Mouse (Mus musculus) brain, embryonic 14.5 days (tissue): Measurements from ENCODE around the gene Crabp2.

ENCODE experiments used
- CTCF ChIP-seq: fragments of 200-500 bp; IDR thresholded peaks from 2 replicates; pipeline ENCODE4 v1.5.1; 2012; ENCODE audit warnings: inconsistent platforms, mild to moderate bottlenecking, moderate library complexity, borderline replicate concordance; ENCODE audit not compliant: insufficient read depth, insufficient read length; ENCODE audit errors: extremely low read depth
- POLR2A ChIP-seq: fragments of 200-500 bp; IDR thresholded peaks from 2 replicates; pipeline ENCODE4 v1.6.1; 2012; ENCODE audit warnings: mild to moderate bottlenecking, inconsistent platforms, borderline replicate concordance; ENCODE audit not compliant: poor library complexity, insufficient read depth, insufficient read length, severe bottlenecking; ENCODE audit errors: extremely low read depth

DNA sequence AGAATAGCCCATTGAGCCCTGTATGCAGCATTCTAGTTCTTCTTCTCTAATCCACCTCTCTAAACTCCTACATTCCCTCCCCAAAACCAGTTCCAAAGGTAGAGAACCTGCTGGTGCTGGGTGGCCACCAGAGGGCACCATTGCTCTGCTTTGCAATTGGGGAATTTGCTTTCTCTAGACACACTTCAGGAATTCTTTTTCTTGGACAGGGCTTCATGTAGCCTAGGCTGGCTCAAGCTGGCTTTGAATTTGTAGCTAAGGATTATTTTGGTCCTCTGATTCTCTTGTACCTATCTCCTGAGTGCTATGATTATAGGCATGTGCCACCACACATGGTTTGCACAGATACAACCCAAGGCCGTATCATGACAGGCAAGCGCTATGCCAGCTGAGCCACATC lies 12.7 kb upstream of the Crabp2 start:
- TF ChIP-seq POLR2A: no peak
- peak; percentile 92 for TF ChIP-seq CTCF
